Mouse (Mus musculus) ES-E14 (cell line): ENCODE measurements around the gene Ssbp2.

ENCODE experiments used
- MAFK ChIP-seq: IDR thresholded peaks from 2 replicates; pipeline ENCODE4 v1.6.1; 2014; ENCODE audit warnings: mild to moderate bottlenecking, low read depth, low read length, inconsistent platforms; ENCODE audit not compliant: insufficient read depth
- ZC3H11A ChIP-seq: IDR thresholded peaks from 2 replicates; pipeline ENCODE4 v1.6.1; 2012; ENCODE audit warnings: low read depth, mild to moderate bottlenecking, inconsistent platforms, low read length, borderline replicate concordance
- ZNF384 ChIP-seq: IDR thresholded peaks from 2 replicates; pipeline ENCODE4 v1.6.1; 2012; ENCODE audit warnings: low read depth, low read length, inconsistent platforms

GRCm38 (mm10) chr13:91740851-91741250 lies 280.8 kb downstream of the Ssbp2 start:
- TF ChIP-seq ZC3H11A (no peak), ZNF384 (no peak), MAFK (no peak)
